Mouse (Mus musculus) gonadal fat pad, adult 2 months (tissue): Measurements from ENCODE around the gene Timp2. TPM values are rescaled to one million over a fixed set of nuclear protein-coding genes. Genes with fewer than 3 reads are reported as not detected.
"Not testable (repeated sequence)": the region's sequence is repeated elsewhere in the genome, so short reads cannot be mapped to it uniquely, and the experiment has no call there.

Source experiments
- DNase-seq: peaks from one replicate; pipeline ENCODE4 v3.0.0-alpha.2; 2012; ENCODE audit warnings: low read depth
- polyA plus RNA-seq: library from polyadenylated mRNA; depleted of rRNA; stranded (reverse); fragments of >200 nt; gene quantifications from 2 replicates; pipeline ENCODE4 v1.2.3, GENCODE M21; 2012; rRNA removed

Gene Timp2
- 161 and 230 TPM in 2 replicates for polyA plus RNA-seq

GRCm38 (mm10) chr11:118355640-118356039, at the start of gene Timp2:
TSS of gene Timp2 (minus strand) at chr11:118355740.
- no peak for DNase-seq

- DNase-seq: no peak
Observed at GRCm38 (mm10) chr11:118405311-118405710, 49.8 kb upstream of the Timp2 start.

GRCm38 (mm10) chr11:118403951-118404899, 48.7 kb upstream of the Timp2 start:
- no peak for DNase-seq

GRCm38 (mm10) chr11:118403183-118403582, 47.6 kb upstream of the Timp2 start:
- no peak for DNase-seq

- DNase-seq: no peak
Observed at GRCm38 (mm10) chr11:118401760-118402280, 46.3 kb upstream of the Timp2 start, which contains the start of gene Lgals3bp. TSS of gene Lgals3bp (minus strand) at chr11:118402092.

- no peak for DNase-seq
Observed at GRCm38 (mm10) chr11:118401195-118401594, 45.7 kb upstream of the Timp2 start.

- no peak for DNase-seq
Observed at GRCm38 (mm10) chr11:118400566-118400936, 45.0 kb upstream of the Timp2 start.

GRCm38 (mm10) chr11:118399891-118400565, 44.5 kb upstream of the Timp2 start:
- DNase-seq: no peak

GRCm38 (mm10) chr11:118397806-118398530, 42.4 kb upstream of the Timp2 start:
- no peak for DNase-seq

GRCm38 (mm10) chr11:118394538-118394937, 39.0 kb upstream of the Timp2 start:
- no peak for DNase-seq

- DNase-seq: no peak
Observed at GRCm38 (mm10) chr11:118393991-118394390, 38.5 kb upstream of the Timp2 start.

- DNase-seq: not testable (repeated sequence)
Observed at GRCm38 (mm10) chr11:118387816-118388215, 32.3 kb upstream of the Timp2 start.

GRCm38 (mm10) chr11:118379251-118380009, 23.9 kb upstream of the Timp2 start:
- no peak for DNase-seq

GRCm38 (mm10) chr11:118378656-118379055, 23.1 kb upstream of the Timp2 start:
- DNase-seq: no peak

- DNase-seq: not testable (repeated sequence)
Observed at GRCm38 (mm10) chr11:118376323-118376722, 20.8 kb upstream of the Timp2 start.

- no peak for DNase-seq
Observed at GRCm38 (mm10) chr11:118375881-118376280, 20.3 kb upstream of the Timp2 start.

GRCm38 (mm10) chr11:118375461-118375860, 19.9 kb upstream of the Timp2 start:
- DNase-seq: no peak

GRCm38 (mm10) chr11:118375006-118375405, 19.5 kb upstream of the Timp2 start:
- no peak for DNase-seq

- DNase-seq: no peak
Observed at GRCm38 (mm10) chr11:118374506-118374905, 19.0 kb upstream of the Timp2 start.

- DNase-seq: no peak
Observed at GRCm38 (mm10) chr11:118372641-118373040, 17.1 kb upstream of the Timp2 start.

- no peak for DNase-seq
Observed at GRCm38 (mm10) chr11:118371876-118372275, 16.3 kb upstream of the Timp2 start.
